Mouse (Mus musculus) megakaryocyte, embryonic 14.5 days (primary cell): Measurements from ENCODE around the gene Ifna9.

ENCODE experiments used
- FLI1 ChIP-seq: IDR thresholded peaks from 2 replicates; pipeline ENCODE4 v1.6.1; 2012; ENCODE audit warnings: low read length, inconsistent platforms, mixed read lengths
- GATA1 ChIP-seq: IDR thresholded peaks from 3 replicates; pipeline ENCODE4 v1.6.1; 2012; ENCODE audit warnings: mixed read lengths, low read length, inconsistent platforms, borderline replicate concordance

- TF ChIP-seq GATA1 (no peak), FLI1 (no peak)
These were observed 48.5 kb upstream of the Ifna9 start for GRCm38 (mm10) chr4:88640704-88641076.
